Mouse (Mus musculus) heart, adult 18-20 months (tissue): ENCODE data around the gene Mettl9. TPM values are rescaled to one million over a fixed set of nuclear protein-coding genes. Genes with fewer than 3 reads are reported as not detected.

Experiments
- DNase-seq, 2 experiments: peaks; one replicate each; pipeline ENCODE4 v3.0.0; 2021 to 2022; ENCODE audit warnings: mixed read lengths in 1 of 2
- total RNA-seq, 2 experiments: library from RNA; stranded (reverse); gene quantifications; 2 replicates each; pipeline ENCODE4 v1.2.3; 2021

The Mettl9 gene
- total RNA-seq, 2 experiments from 2014 or later, result 76.9 to 98.0 TPM

DNA sequence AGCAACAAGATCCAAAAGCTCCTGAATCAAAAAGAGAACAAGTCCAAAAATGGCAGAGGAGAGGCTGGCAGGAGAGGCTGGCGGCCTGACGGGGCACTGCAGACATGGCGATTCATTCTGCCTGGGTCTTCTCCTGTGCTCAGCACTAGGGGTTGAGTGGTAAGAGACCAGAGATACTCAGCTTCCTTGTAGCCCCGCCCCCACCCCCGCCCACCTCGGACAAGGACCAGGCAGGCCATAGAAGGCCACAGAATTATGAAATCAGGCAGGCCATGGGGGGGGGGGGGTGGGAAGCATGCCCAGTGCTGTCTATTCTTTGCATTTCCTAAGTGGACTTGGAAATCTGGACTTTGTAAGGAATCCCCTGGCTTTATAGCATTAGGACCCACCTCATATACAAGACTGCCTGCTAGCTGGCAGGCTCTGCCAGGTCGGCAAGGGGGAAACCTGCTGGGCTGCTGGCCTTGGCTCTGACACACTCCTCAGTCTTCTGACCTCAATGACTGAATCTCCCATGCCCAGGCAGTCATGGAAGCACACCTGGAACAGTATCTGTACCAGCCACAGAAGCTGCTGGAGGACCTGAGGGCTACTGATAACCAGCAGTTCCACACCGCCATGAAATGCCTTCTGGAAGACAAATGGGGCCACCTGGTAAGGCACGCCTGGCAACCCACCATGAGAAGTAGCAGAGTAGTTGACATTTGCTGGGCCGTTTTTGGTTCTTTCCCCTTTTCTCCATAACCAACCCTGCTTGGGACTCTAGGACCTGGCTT lies 64.6 kb downstream of the Mettl9 start:
- DNase-seq, result no peak

- DNase-seq, result peak; percentile 27 to 64
Observed at GRCm38 (mm10) chr7:121107851-121108250, 73.6 kb downstream of the Mettl9 start.

- DNase-seq, result peak; percentile 27
Observed at GRCm38 (mm10) chr7:121111321-121111720, 77.1 kb downstream of the Mettl9 start.

DNA sequence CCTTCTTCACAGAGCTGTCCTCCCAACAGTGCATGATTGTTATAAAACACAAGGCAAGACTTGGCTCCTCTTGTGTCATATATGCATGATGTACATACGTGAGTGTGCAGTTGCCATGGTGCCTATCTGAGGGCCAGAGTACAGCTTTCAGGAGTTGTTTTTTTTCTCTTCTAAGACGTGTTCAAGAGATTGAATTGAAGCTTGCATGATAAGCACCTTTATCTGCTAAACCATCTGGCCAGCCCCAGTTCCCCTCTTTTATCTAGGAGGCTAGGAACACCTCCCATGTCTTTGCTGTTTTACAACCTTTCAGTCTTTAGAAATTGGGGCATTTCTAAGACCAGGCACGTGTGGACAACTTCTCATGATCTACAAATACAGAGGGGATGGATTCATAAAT lies 77.5 kb downstream of the Mettl9 start:
- DNase-seq, result no peak

DNA sequence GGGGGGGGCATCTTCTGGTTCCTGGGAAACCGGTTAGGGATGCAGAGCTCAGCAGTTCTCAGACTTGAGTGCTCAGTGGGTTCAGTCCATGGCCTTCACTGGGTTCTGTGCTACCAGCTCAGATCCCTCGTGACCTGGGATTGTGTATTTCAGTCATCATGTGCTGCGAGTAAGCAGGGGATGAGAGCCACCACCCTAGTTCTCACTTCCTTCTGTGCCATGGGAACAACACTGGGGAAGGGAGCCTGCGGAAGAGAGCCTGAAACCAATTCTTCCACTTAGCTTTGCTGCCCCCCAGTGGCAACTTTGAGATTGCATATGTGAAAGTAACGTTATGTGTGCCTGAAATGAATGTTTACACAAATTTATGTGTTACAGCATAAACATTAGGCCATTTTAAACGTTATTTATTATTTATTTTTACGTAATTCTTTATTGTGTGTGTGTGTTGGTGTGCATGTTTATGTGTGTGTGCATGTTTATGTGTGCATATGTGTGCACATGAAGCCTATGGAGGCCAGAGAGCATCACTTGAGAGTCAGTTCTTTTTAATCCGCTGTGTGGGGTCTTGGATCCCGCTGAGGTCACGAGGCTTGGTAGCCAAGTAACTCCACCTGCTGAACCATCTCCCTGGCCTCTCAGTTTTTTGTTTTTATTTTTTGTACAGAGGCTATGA lies 86.0 kb downstream of the Mettl9 start:
- peak; percentile 84 to 97 for DNase-seq

Other genes with a start within 250 kb of the Mettl9 start
- under 1 TPM; 0.20 to 0.31 TPM for gene Gm5737, start 222.1 kb upstream of the Mettl9 start, total RNA-seq
- 10 to 100 TPM; 23.0 to 23.5 TPM for gene Eef2k, start 191.6 kb upstream of the Mettl9 start, total RNA-seq
- 1 to 10 TPM; 8.8 to 9.2 TPM for gene Polr3e, start 116.7 kb upstream of the Mettl9 start, total RNA-seq
- gene Cdr2, start 52.1 kb upstream of the Mettl9 start, total RNA-seq, result 10 to 100 TPM; 10.9 to 12.9 TPM
- gene Mfsd13b, start 51.9 kb upstream of the Mettl9 start, total RNA-seq, result not detected
- 1 to 10 TPM in 1 of 2 experiments, under 1 TPM in 1; 0.89 to 1.5 TPM for gene Igsf6, start 40.1 kb downstream of the Mettl9 start, total RNA-seq
- gene Otoa, start 47.2 kb downstream of the Mettl9 start, total RNA-seq, result under 1 TPM; 0.05 to 0.18 TPM